Mouse (Mus musculus): ENCODE results near the gene Upf1.

Upf1 gene

GRCm38 (mm10) chr8:70356111-70356510 is 3.0 kb upstream of the Upf1 start:
- DNase-seq, result no peak

- no peak for DNase-seq
Measured at GRCm38 (mm10) chr8:70354004-70354403, 926 bp upstream of the Upf1 start.

GRCm38 (mm10) chr8:70352657-70353151 is 374 bp downstream of the Upf1 start:
- DNase-seq, result no peak

GRCm38 (mm10) chr8:70352000-70352384 is 1.1 kb downstream of the Upf1 start:
- DNase-seq, result no peak

GRCm38 (mm10) chr8:70351035-70351999 is 1.8 kb downstream of the Upf1 start:
- DNase-seq, result no peak

GRCm38 (mm10) chr8:70347860-70348420 is 5.1 kb downstream of the Upf1 start:
- no peak for DNase-seq

GRCm38 (mm10) chr8:70347443-70347842 is 5.6 kb downstream of the Upf1 start:
- no peak for DNase-seq

GRCm38 (mm10) chr8:70344279-70344678 is 8.8 kb downstream of the Upf1 start:
- DNase-seq, result no peak

GRCm38 (mm10) chr8:70343696-70344095 is 9.4 kb downstream of the Upf1 start:
- DNase-seq, result peak; percentile 66

- no peak for DNase-seq
Measured at GRCm38 (mm10) chr8:70343076-70343475, 10.0 kb downstream of the Upf1 start.

GRCm38 (mm10) chr8:70342007-70342406 is 11.1 kb downstream of the Upf1 start:
- DNase-seq, result no peak

GRCm38 (mm10) chr8:70340659-70341058 is 12.4 kb downstream of the Upf1 start:
- DNase-seq, result no peak

GRCm38 (mm10) chr8:70338931-70339330 is 14.1 kb downstream of the Upf1 start:
- no peak for DNase-seq

- no peak for DNase-seq
Measured at GRCm38 (mm10) chr8:70332878-70333202, 20.2 kb downstream of the Upf1 start.

GRCm38 (mm10) chr8:70332070-70332877 is 20.8 kb downstream of the Upf1 start:
- peak; percentile 86 for DNase-seq

- DNase-seq, result peak; percentile 19
Measured at GRCm38 (mm10) chr8:70331526-70331925, 21.6 kb downstream of the Upf1 start.

- peak; percentile 82 for DNase-seq
Measured at GRCm38 (mm10) chr8:70330741-70331364, 22.2 kb downstream of the Upf1 start.

- DNase-seq, result peak; percentile 3
Measured at GRCm38 (mm10) chr8:70329835-70330740, 23.0 kb downstream of the Upf1 start.

GRCm38 (mm10) chr8:70329124-70329834 is 23.8 kb downstream of the Upf1 start, which contains the start of gene Gdf1:
TSS of gene Gdf1 (plus strand) at chr8:70329817.
- peak; percentile 35 for DNase-seq

- no peak for DNase-seq
Measured at GRCm38 (mm10) chr8:70327512-70327911, 25.6 kb downstream of the Upf1 start.

- DNase-seq, result no peak
Measured at GRCm38 (mm10) chr8:70323716-70324115, 29.4 kb downstream of the Upf1 start.

Data from retina, postnatal 1 day (tissue).